In genomic region chr2:62047504-62048005, GRCm38 (mm10) we compare ENCODE assay signal across 8 mouse cellular contexts. TPM values are rescaled to one million over a fixed set of nuclear protein-coding genes. Genes with fewer than 3 reads are reported as not detected.
A peak's percentile ranks its signal among the peaks of the same experiment; 100 is the strongest.
DNase-seq lines count a peak whose midpoint lies in the region; ATAC-seq lines count a peak whose summit lies in the region.

No protein-coding gene starts in this region.

- H3K36me3 ChIP-seq in heart, embryonic 13.5 days: no peaks in the 10 kb centered on the region
- H3K36me3 ChIP-seq in forebrain, embryonic 15.5 days: no peaks in the 10 kb centered on the region
- no peaks in the 10 kb centered on the region for H3K36me3 ChIP-seq in midbrain, embryonic 10.5 days
- no peaks in the 10 kb centered on the region for H3K36me3 ChIP-seq in stomach, embryonic 16.5 days (ENCODE audit: control insufficient read depth, insufficient read depth, low read length)

- H3K4me1 ChIP-seq in heart, embryonic 13.5 days: peaks cover 9% of the 10 kb centered on the region; the same call in 1 of the 2 replicates
- peaks cover 10% of the 10 kb centered on the region; the same call in 1 of the 2 replicates for H3K4me1 ChIP-seq in forebrain, embryonic 15.5 days
- peaks cover 19% of the 10 kb centered on the region for H3K4me1 ChIP-seq in midbrain, embryonic 10.5 days
- peaks cover 10% of the 10 kb centered on the region; the same call in 1 of the 2 replicates for H3K4me1 ChIP-seq in stomach, embryonic 16.5 days (ENCODE audit: control insufficient read depth, insufficient read depth, low read length)

- DNase-seq in heart, postnatal 36 days: no peak
- peak; percentile 73 for DNase-seq in cerebellum, adult 11 months
- peak; percentile 33 for DNase-seq in layer of hippocampus, adult 9-10 months (ENCODE audit: low spot score)
- peak; percentile 65 for DNase-seq in midbrain, embryonic 10.5 days (ENCODE audit: low spot score)

- H3K9ac ChIP-seq in heart, embryonic 13.5 days: peak overlapping the region; percentile 79
- peak overlapping the region; percentile 69 for H3K9ac ChIP-seq in forebrain, embryonic 15.5 days (replicated peaks)
- H3K9ac ChIP-seq in stomach, embryonic 16.5 days (ENCODE audit: low read length): peak overlapping the region; percentile 7; the same call in 1 of the 2 replicates

- H3K27me3 ChIP-seq in heart, embryonic 13.5 days (replicated peaks): peaks cover 3% of the 10 kb centered on the region; the same call in 1 of the 2 replicates
- H3K27me3 ChIP-seq in forebrain, embryonic 15.5 days: no peaks in the 10 kb centered on the region
- peaks cover 13% of the 10 kb centered on the region for H3K27me3 ChIP-seq in midbrain, embryonic 10.5 days (ENCODE audit: low read depth, poor library complexity, severe bottlenecking)
- H3K27me3 ChIP-seq in stomach, embryonic 16.5 days (ENCODE audit: control insufficient read depth, insufficient read depth, low read length): 0 out of 2 replicates have a peak, but pooled peaks cover 3% of the 10 kb centered on the region

- no peak overlapping the region; the same call in 1 of the 2 replicates for H3K27ac ChIP-seq in heart, embryonic 13.5 days (replicated peaks)
- H3K27ac ChIP-seq in forebrain, embryonic 15.5 days (replicated peaks): peak overlapping the region; percentile 87
- H3K27ac ChIP-seq in midbrain, embryonic 10.5 days (replicated peaks): peak overlapping the region; percentile 75
- H3K27ac ChIP-seq in stomach, embryonic 16.5 days (ENCODE audit: low read length): no peak overlapping the region

- no peaks in the 10 kb centered on the region for H3K9me3 ChIP-seq in heart, embryonic 13.5 days
- H3K9me3 ChIP-seq in forebrain, embryonic 15.5 days: no peaks in the 10 kb centered on the region
- no peaks in the 10 kb centered on the region for H3K9me3 ChIP-seq in midbrain, embryonic 10.5 days (replicated peaks)
- no peaks in the 10 kb centered on the region for H3K9me3 ChIP-seq in stomach, embryonic 16.5 days (replicated peaks; ENCODE audit: control insufficient read depth, low read length)

- intact Hi-C loops in heart, postnatal 36 days (cut with DNase I): no loop called here

- WGBS in heart, embryonic 13.5 days: under 1% methylated on average over 14 of the region's 14 CpGs
- 1% methylated on average over 14 of the region's 14 CpGs for WGBS in forebrain, embryonic 15.5 days
- WGBS in midbrain, embryonic 10.5 days: 2% methylated on average over 14 of the region's 14 CpGs
- WGBS in stomach, embryonic 16.5 days: 2% methylated on average over 14 of the region's 14 CpGs

- peak overlapping the region; percentile 65 for H3K4me3 ChIP-seq in heart, embryonic 13.5 days
- peak overlapping the region; percentile 57 for H3K4me3 ChIP-seq in forebrain, embryonic 15.5 days
- H3K4me3 ChIP-seq in midbrain, embryonic 10.5 days: peak overlapping the region; percentile 55
- peak overlapping the region; percentile 39 for H3K4me3 ChIP-seq in stomach, embryonic 16.5 days (replicated peaks; ENCODE audit: low read length)

- H3K4me2 ChIP-seq in heart, embryonic 13.5 days: peak overlapping the region; percentile 73
- H3K4me2 ChIP-seq in forebrain, embryonic 15.5 days (replicated peaks): peak overlapping the region; percentile 49
- peak overlapping the region; percentile 50 for H3K4me2 ChIP-seq in stomach, embryonic 16.5 days (ENCODE audit: low read depth, low read length)

- no peak; the same call in 1 of the 2 replicates for ATAC-seq in heart, embryonic 13.5 days (ENCODE audit: extremely low read depth, insufficient number of reproducible peaks, low FRiP score, low TSS enrichment)
- peak; percentile 95 for ATAC-seq in forebrain, embryonic 15.5 days (replicated peaks)
- peak; percentile 21; the same call in 1 of the 2 replicates for ATAC-seq in stomach, embryonic 16.5 days (ENCODE audit: insufficient read depth, low FRiP score)
- no peak for ATAC-seq in erythroid progenitor cell, adult 5-6 weeks (replicated peaks; ENCODE audit: low FRiP score, poor library complexity, severe bottlenecking)

RNA-seq across cellular contexts. Expression of gene Slc4a10, which starts 1.3 kb away (rescaled TPM):
- polyA plus RNA-seq in heart, embryonic 13.5 days (2015; fragmentation: Nextera tagmentation; extraction: Ambion mirVana): 0.17 and 0.36 TPM in 2 replicates
- not detected for total RNA-seq in heart, postnatal 36 days (2021)
- 8.6 and 8.9 TPM in 2 replicates for polyA plus RNA-seq in forebrain, embryonic 15.5 days (2015; fragmentation: Nextera tagmentation; extraction: Ambion mirVana)
- 0.11 TPM in 1 of 2 replicates, not detected in the other for polyA plus RNA-seq in midbrain, embryonic 10.5 days (2016; fragmentation: Nextera tagmentation; extraction: Ambion mirVana)
- polyA plus RNA-seq in stomach, embryonic 16.5 days (2015; fragmentation: Nextera tagmentation; extraction: Ambion mirVana): 0.17 and 0.21 TPM in 2 replicates
- total RNA-seq in erythroid progenitor cell, adult 5-6 weeks (2015; ENCODE audit: low replicate concordance): not detected in 2 replicates
- 3.3 TPM in 1 of 2 replicates, not detected in the other for total RNA-seq in erythroid progenitor cell, adult 5-6 weeks (2017; ENCODE audit: low replicate concordance)

Comparison
In these comparisons a context has a peak if more than half of its experiments do, and no peak if none do; other contexts are left out.
1. ATAC-seq: peak in forebrain, embryonic 15.5 days (single experiment) and stomach, embryonic 16.5 days (single experiment); none in heart, embryonic 13.5 days (single experiment) and erythroid progenitor cell, adult 5-6 weeks (single experiment).
2. H3K27ac ChIP-seq: peak in forebrain, embryonic 15.5 days (single experiment) and midbrain, embryonic 10.5 days (single experiment); none in heart, embryonic 13.5 days (single experiment) and stomach, embryonic 16.5 days (single experiment).
3. H3K9ac ChIP-seq: peak in every context shown above with its lines; median percentile 79 in heart, embryonic 13.5 days; 69 in forebrain, embryonic 15.5 days; 7 in stomach, embryonic 16.5 days.
4. DNase-seq: peak in cerebellum, adult 11 months (single experiment), layer of hippocampus, adult 9-10 months (single experiment) and midbrain, embryonic 10.5 days (single experiment); none in heart, postnatal 36 days (0 of 2).
5. Peak in every context shown above with its lines, with median percentiles within 50 percentile points of each other: H3K4me2 ChIP-seq and H3K4me3 ChIP-seq.